Mouse (Mus musculus): ENCODE results near the gene Fmc1.

- TF ChIP-seq CTCF (IDR thresholded peaks at IDR 0.05; ENCODE audit: borderline replicate concordance, insufficient read depth, low read length) (no peak), POLR2A (IDR thresholded peaks at IDR 0.05; ENCODE audit: low read depth, low read length) (no peak)
Observed at GRCm38 (mm10) chr6:38523851-38524250, 9.5 kb upstream of the Fmc1 start.
